Mouse (Mus musculus): ENCODE results near the gene Cldn19. TPM values are rescaled to one million over a fixed set of nuclear protein-coding genes. Genes with fewer than 3 reads are reported as not detected.

Gene Cldn19
- polyA plus RNA-seq, 1 experiment from 2014 or later: 0.59 TPM

DNA sequence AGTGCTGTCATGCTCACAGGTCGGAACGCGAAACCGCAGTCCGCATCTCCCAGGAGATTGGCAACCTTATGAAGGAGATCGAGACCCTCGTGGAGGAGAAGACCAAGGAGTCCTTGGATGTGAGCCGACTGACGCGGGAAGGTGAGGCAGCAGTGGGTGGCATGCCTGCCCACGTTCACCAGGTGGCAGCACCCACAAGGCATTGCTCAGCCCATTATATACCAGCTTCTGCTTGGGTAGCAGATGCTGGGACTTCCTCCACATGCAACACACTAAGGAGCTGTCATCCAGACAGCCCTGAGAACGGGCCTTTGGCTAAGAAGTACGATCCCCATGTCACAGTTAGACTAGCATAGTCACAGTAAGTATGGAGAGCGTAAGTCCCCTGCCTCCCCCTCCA, 13.6 kb upstream of the Cldn19 start:
- Histone ChIP-seq H3K4me3 (replicated peaks) (no peak overlapping the region), H3K9me3 (no peaks in the 10 kb centered on the region), H3K27me3 (no peaks in the 10 kb centered on the region), H3K9ac (no peak overlapping the region), H3K4me2 (no peak overlapping the region), H3K4me1 (0 out of 2 replicates have a peak, but pooled peaks cover 4% of the 10 kb centered on the region), H3K27ac (no peak overlapping the region), H3K36me3 (replicated peaks) (peaks cover 34% of the 10 kb centered on the region)
- no peak for ATAC-seq (ENCODE audit: low FRiP score)
- WGBS: 91% methylated on average over 14 of the region's 14 CpGs

DNA sequence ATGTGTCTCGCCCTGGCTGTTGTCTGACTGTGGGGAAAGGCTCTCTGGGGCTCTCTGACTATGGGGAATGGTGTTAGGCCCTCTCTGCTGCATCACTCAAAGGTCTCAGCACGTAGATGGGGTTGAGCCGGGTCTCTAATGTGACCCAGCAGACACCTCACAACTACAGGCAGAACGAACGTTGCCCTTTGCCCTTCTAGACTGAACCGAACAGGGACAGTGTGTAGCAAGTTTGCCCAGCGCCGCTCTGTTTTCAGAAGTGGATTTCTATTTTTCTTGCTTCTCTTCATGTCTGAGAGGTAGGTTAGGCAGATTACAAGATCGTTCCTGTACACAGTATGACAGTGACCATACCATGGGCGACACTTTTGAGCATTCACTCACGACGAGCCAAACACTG, 12.6 kb upstream of the Cldn19 start:
- Histone ChIP-seq H3K27ac (no peak overlapping the region), H3K36me3 (replicated peaks) (peaks cover 28% of the 10 kb centered on the region), H3K9me3 (no peaks in the 10 kb centered on the region), H3K9ac (no peak overlapping the region), H3K4me2 (no peak overlapping the region), H3K4me3 (replicated peaks) (no peak overlapping the region), H3K4me1 (peaks cover 13% of the 10 kb centered on the region), H3K27me3 (no peaks in the 10 kb centered on the region)
- WGBS: 92% methylated on average over 12 of the region's 12 CpGs
- no peak for ATAC-seq (ENCODE audit: low FRiP score)

DNA sequence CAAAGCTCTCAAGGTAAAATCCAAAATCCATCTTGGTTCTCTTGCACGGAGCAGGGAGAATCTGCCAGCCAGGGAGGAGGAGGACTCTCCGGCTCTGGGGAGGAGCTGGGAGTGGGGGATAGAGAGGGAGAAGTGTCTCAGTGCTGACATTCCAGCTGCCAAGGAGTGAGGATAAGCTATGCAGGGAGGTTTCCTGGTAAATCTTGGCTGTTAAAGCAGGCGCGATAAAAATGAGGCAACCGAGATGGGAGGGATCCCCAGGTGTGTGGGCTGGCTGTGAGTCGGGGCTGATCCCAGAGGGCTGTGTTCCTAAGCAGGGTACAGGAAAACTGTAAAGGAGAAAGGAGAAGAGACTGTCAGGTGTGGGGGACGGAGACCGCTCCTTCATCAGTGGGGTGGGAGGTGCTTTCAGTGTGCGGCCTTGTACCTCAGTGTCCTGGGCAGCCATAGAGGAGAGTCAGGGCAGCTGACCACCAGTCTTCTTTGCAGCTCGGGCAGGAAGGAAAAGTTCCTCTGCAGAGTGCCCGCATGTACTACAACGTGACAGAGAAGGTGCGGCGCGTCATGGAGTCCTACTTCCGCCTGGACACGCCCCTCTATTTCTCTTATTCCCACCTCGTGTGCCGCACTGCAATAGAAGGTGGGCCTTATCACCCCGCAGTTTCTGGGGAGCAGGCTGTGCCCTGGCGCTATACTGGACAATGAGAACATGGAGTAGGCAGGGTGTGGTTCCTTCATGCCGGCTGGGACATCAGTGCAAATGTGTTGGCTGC, 10.6 kb upstream of the Cldn19 start:
- no peaks in the 10 kb centered on the region for H3K9me3 ChIP-seq
- 86% methylated on average over 22 of the region's 22 CpGs for WGBS
- H3K4me2 ChIP-seq: no peak overlapping the region
- H3K9ac ChIP-seq: no peak overlapping the region
- ATAC-seq (ENCODE audit: low FRiP score): no peak
- H3K27ac ChIP-seq: no peak overlapping the region
- H3K4me3 ChIP-seq (replicated peaks): no peak overlapping the region
- peaks cover 15% of the 10 kb centered on the region for H3K4me1 ChIP-seq
- no peaks in the 10 kb centered on the region for H3K27me3 ChIP-seq
- peaks cover 35% of the 10 kb centered on the region for H3K36me3 ChIP-seq (replicated peaks)

DNA sequence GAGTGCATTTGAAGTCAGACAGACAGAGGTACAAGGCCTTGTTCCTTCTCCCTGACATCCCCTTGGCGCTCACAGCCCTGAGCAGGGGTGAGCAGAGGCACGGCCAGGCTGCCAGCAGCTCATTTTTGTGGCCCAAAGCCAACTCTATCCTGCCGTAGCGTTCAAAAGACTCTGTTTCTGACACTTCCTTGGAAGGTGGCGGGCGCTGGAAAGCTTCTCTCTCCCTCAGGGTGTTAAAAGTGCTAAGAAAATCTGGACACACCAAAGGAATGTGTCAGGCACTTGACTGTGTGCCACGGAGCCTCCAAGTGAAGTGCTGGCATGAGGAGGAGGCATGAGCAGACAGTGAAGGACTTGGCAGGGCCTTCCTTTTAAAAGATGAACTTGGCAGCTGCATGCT, 9.7 kb upstream of the Cldn19 start:
- H3K27me3 ChIP-seq: no peaks in the 10 kb centered on the region
- H3K4me3 ChIP-seq (replicated peaks): no peak overlapping the region
- peaks cover 15% of the 10 kb centered on the region for H3K4me1 ChIP-seq
- 0 out of 2 replicates have a peak overlapping the region, but pooled peaks have one; percentile 42 for H3K27ac ChIP-seq
- H3K9me3 ChIP-seq: no peaks in the 10 kb centered on the region
- H3K4me2 ChIP-seq: no peak overlapping the region
- ATAC-seq (ENCODE audit: low FRiP score): no peak
- peaks cover 35% of the 10 kb centered on the region for H3K36me3 ChIP-seq (replicated peaks)
- WGBS: 80% methylated on average over 7 of the region's 7 CpGs
- H3K9ac ChIP-seq: no peak overlapping the region

DNA sequence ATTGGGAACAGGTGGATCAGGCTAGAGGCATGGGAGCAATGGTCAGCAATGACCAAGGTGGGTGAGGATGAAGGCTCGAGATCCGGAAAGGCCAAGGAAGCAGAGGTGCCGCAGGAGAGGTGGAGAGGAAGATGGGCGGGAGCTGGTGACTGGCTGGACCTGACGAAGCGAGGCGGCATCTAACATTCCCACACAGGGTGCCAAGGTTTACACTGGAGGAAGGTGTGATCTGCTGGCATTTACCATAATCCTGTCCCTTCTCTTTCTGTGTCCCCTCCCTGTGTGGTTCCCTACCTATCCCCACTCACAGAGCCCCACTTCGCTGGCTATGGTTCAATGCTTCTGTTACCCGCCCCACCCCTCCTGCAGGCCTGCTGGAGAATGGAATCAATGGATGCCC, 9.3 kb upstream of the Cldn19 start:
- H3K4me1 ChIP-seq: peaks cover 15% of the 10 kb centered on the region
- no peak overlapping the region for H3K4me3 ChIP-seq (replicated peaks)
- no peaks in the 10 kb centered on the region for H3K9me3 ChIP-seq
- no peak overlapping the region for H3K4me2 ChIP-seq
- H3K27ac ChIP-seq: 0 out of 2 replicates have a peak overlapping the region, but pooled peaks have one; percentile 42
- H3K27me3 ChIP-seq: no peaks in the 10 kb centered on the region
- 87% methylated on average over 9 of the region's 9 CpGs for WGBS
- no peak overlapping the region for H3K9ac ChIP-seq
- ATAC-seq (ENCODE audit: low FRiP score): no peak
- peaks cover 35% of the 10 kb centered on the region for H3K36me3 ChIP-seq (replicated peaks)

DNA sequence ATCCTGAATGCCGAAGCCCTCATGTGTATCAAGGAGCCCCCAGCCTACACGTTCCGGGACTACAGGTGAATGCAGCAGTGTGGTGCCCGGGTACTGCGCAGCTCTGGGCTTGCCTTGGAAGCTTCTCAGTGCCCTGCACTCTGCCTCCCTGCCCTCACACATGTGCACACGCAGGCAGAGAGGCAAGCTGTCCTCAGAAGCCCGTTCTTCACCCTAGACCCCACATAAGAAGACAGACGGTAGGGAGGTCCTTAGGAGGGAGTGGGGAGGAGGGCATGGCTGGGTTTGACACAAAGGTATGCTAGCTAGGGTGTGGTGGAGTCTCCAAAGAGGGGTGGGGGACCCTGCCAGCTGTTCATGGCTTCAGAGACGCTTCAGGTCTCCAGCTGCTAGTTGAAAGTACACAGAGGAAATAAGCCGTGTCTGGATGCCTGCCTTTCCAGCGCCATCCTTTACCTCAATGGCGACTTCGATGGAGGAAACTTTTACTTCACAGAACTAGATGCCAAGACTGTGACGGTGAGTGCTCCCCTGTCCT, 8.5 kb upstream of the Cldn19 start:
- H3K4me3 ChIP-seq (replicated peaks): no peak overlapping the region
- no peak for ATAC-seq (ENCODE audit: low FRiP score)
- H3K27ac ChIP-seq: no peak overlapping the region
- no peaks in the 10 kb centered on the region for H3K9me3 ChIP-seq
- no peaks in the 10 kb centered on the region for H3K27me3 ChIP-seq
- 80% methylated on average over 14 of the region's 14 CpGs for WGBS
- H3K4me1 ChIP-seq: peaks cover 15% of the 10 kb centered on the region
- no peak overlapping the region for H3K4me2 ChIP-seq
- H3K9ac ChIP-seq: no peak overlapping the region
- peaks cover 31% of the 10 kb centered on the region for H3K36me3 ChIP-seq (replicated peaks)

DNA sequence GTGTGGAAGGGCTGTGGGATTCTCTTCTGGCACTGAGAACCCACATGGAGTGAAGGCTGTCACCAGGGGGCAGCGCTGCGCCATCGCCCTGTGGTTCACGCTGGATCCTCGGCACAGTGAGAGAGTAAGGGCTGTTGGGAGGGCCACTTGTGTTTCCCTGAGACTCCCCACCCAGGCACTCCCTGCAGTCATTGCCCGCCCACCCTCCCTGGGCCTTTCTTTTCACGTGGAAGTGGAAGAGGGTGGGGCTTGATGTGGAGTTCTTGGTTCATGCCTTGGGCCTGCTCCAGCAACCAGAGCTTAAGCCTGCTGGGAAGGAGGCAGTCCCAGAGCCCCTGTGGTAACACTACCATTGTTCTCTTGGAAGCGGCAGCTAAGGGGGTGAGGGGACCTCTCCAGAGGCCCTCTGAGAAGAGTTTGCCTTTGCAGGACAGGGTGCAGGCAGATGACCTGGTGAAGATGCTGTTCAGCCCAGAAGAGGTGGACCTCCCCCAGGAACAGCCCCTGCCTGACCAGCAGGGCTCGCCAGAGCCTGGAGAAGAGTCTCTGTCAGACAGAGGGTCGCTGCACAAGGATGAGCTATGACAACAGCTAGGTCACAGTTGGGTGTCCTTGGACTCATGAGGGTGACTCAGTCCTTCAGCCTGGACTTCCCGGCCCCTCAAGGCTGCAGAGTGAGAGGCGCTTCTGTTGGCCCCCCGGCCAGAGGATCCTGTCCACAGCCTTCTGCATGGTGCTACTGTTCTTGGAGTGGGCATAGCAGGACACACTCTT, 7.6 kb upstream of the Cldn19 start:
- Histone ChIP-seq H3K9me3 (no peaks in the 10 kb centered on the region), H3K4me2 (no peak overlapping the region), H3K9ac (no peak overlapping the region), H3K27ac (peak overlapping the region; percentile 47; the same call in 1 of the 2 replicates), H3K4me3 (replicated peaks) (no peak overlapping the region), H3K4me1 (peaks cover 15% of the 10 kb centered on the region), H3K36me3 (replicated peaks) (peaks cover 22% of the 10 kb centered on the region), H3K27me3 (no peaks in the 10 kb centered on the region)
- 27% methylated on average over 13 of the region's 13 CpGs for WGBS
- peak; percentile 88 for ATAC-seq (ENCODE audit: low FRiP score)

DNA sequence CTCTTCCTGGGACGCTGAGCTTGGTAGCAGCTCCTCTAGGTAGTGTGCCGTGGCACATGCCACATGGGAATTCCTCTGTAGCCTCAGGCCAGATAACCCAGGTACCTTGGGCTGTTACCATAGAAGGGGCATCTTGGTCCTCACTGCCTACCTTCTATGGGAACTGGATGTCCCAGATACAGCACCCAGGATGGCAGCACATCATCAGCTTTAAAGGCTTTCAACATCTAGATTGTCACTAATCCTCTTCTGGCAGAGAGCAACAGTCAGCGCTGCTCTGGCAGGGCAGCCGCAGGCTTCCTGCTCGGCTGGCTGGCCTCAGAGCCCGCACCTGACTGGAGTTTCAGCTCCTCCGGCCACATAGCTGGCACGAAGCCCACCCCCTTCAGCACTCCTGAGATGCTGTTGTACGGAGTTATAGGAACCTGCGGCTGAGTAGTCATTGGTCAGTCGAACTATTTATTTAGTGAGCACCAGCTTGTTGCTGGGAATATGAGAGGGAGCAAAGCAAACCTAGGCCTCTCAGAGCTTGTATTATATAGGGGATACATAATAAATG, 6.7 kb upstream of the Cldn19 start:
- Histone ChIP-seq H3K4me3 (replicated peaks) (no peak overlapping the region), H3K4me1 (peaks cover 16% of the 10 kb centered on the region), H3K27me3 (no peaks in the 10 kb centered on the region), H3K9ac (no peak overlapping the region), H3K9me3 (no peaks in the 10 kb centered on the region), H3K27ac (no peak overlapping the region; the same call in 1 of the 2 replicates), H3K36me3 (replicated peaks) (peaks cover 22% of the 10 kb centered on the region), H3K4me2 (no peak overlapping the region)
- ATAC-seq (ENCODE audit: low FRiP score): no peak
- WGBS: 86% methylated on average over 11 of the region's 11 CpGs

DNA sequence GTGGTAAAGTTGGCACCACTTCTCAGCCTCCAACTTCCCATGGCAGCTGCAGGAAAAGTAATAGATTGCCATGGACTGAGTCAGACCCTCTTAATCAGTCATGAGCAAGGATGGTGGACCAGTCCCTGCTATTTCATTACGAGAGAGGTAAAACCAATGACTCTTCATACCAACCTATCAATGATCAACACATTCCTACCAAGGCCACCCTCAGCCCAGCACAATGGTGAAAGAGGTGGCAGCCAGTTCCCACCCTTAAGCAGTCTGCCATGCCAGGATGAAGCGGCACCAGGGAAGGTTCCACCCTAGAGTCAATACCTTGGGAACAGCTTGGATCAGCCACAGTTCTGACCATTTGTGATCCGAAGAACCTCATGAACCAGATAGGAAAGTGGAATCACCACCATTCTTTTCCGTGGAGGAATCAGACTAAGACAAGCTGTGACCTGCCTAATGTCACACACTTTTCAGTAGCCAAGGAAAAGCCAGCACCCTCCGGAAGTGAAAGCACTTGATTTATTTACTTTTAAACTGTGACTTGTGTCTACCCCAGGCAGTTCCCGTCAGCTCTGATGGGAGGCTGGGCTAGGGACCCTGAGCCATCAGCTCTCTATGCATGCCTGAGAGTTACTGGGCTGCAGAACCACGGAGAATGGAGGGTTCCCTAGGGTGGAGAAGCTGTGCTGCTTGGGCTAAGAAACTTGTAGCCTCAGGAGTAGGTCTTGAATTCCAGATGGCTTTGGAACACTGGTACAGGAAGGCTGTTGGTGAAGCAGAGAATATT, 3.0 kb upstream of the Cldn19 start:
- Histone ChIP-seq H3K27ac (no peak overlapping the region), H3K27me3 (no peaks in the 10 kb centered on the region), H3K4me2 (no peak overlapping the region), H3K9me3 (no peaks in the 10 kb centered on the region), H3K4me3 (replicated peaks) (no peak overlapping the region), H3K36me3 (replicated peaks) (peaks cover 7% of the 10 kb centered on the region; the same call in 1 of the 2 replicates), H3K4me1 (peaks cover 31% of the 10 kb centered on the region), H3K9ac (no peak overlapping the region)
- WGBS: 77% methylated on average over 7 of the region's 7 CpGs
- ATAC-seq (ENCODE audit: low FRiP score): no peak

DNA sequence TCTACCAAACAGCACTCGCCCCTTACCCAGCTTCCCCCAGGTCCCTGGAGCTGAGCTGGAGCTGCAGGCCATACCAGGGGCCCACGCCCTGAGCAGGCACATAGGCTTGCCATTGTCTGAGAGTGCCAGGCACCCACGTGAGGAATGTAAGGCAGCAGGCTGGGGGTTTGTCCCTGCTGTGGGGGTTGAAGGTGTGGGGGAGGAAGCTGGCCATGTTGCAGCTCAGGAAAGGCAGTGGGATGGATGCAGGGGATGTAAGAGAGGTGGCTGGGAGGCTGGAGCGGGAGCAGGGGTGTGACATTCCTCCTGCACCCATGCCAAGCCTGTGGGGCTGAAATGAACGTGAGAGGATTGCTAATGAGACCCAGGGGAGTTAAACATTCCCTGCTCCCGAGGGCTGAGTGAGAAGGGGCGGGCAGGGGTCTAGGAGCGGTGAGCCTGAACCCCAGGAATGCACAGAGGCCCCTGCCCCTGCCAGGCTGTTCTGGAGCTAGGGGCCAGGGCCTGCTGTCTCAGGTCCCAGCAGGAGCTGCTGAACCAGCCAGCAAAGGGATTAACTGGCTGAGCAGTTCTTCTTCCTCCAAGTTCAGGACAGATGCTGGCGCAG, 1.1 kb upstream of the Cldn19 start:
- Histone ChIP-seq H3K4me2 (peak overlapping the region; percentile 15), H3K9ac (peak overlapping the region; percentile 29; the same call in 1 of the 2 replicates), H3K4me1 (peaks cover 23% of the 10 kb centered on the region), H3K27ac (peak overlapping the region; percentile 83), H3K9me3 (no peaks in the 10 kb centered on the region), H3K27me3 (no peaks in the 10 kb centered on the region), H3K4me3 (replicated peaks) (no peak overlapping the region), H3K36me3 (replicated peaks) (no peaks in the 10 kb centered on the region)
- ATAC-seq (ENCODE audit: low FRiP score): peak; percentile 67
- 19% methylated on average over 9 of the region's 9 CpGs for WGBS

DNA sequence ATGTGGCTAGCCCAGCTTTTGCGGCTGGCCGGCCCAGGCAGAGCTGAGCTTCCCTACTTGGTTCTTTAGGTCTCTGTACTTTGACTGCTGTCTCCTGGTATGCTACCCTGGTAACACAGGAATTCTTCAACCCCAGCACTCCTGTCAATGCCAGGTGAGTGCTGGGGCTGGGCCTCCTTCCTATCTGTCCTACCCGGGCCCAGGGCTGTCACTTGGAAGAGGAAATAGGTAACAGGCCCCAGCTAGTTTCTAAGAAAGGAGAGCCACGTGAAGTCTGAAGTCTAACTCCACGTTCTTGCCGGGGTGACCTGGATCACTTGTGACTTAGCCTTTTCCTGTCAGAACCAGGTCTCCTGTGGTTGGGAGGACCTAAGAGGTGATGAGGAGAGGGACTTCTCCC, 1.9 kb downstream of the Cldn19 start:
- 75% methylated on average over 6 of the region's 6 CpGs for WGBS
- no peak overlapping the region for H3K4me3 ChIP-seq (replicated peaks)
- no peak for ATAC-seq (ENCODE audit: low FRiP score)
- H3K27ac ChIP-seq: no peak overlapping the region
- H3K9me3 ChIP-seq: no peaks in the 10 kb centered on the region
- H3K36me3 ChIP-seq (replicated peaks): no peaks in the 10 kb centered on the region
- no peaks in the 10 kb centered on the region for H3K27me3 ChIP-seq
- peaks cover 23% of the 10 kb centered on the region for H3K4me1 ChIP-seq
- H3K4me2 ChIP-seq: no peak overlapping the region
- no peak overlapping the region for H3K9ac ChIP-seq

Data from forebrain, embryonic 12.5 days (tissue).